In genomic region chr1:43694851-43695545, GRCm38 (mm10) we compare ENCODE assay signal across 8 mouse cellular contexts. TPM values are rescaled to one million over a fixed set of nuclear protein-coding genes. Genes with fewer than 3 reads are reported as not detected.
A peak's percentile ranks its signal among the peaks of the same experiment; 100 is the strongest.
DNase-seq lines count a peak whose midpoint lies in the region; ATAC-seq and TF ChIP-seq lines count a peak whose summit lies in the region.

No protein-coding gene starts in this region.

- peak; percentile 72 for ATAC-seq in lung, postnatal 0 days

- intact Hi-C loops in heart, postnatal 36 days (cut with DNase I): no loop called here

- peaks cover 10% of the 10 kb centered on the region; the same call in 1 of the 2 replicates for H3K4me1 ChIP-seq in lung, postnatal 0 days (ENCODE audit: insufficient read depth, low read depth, low read length)

- 0 out of 2 replicates have a peak overlapping the region, but pooled peaks have one; percentile 9 for H3K27ac ChIP-seq in layer of hippocampus, adult 2 months
- H3K27ac ChIP-seq in lung, postnatal 0 days (ENCODE audit: low read length): 0 out of 2 replicates have a peak overlapping the region, but pooled peaks have one; percentile 14

- DNase-seq in 3134 (ENCODE audit: extremely low read depth, insufficient read length, low spot score): peak; percentile 55
- DNase-seq in brain, embryonic 18.5 days (ENCODE audit: low read depth, low spot score): peak; percentile 69
- DNase-seq in frontal cortex, adult 2 months (ENCODE audit: extremely low spot score in 1 of 2, low spot score in 1 of 2): peak; percentile 54 to 88
- peak; percentile 90 to 93 for DNase-seq in heart, postnatal 36 days
- peak; percentile 81 to 84 for DNase-seq in layer of hippocampus, adult 2 months (ENCODE audit: low spot score in 2 of 2)
- peak; percentile 55 for DNase-seq in lung, postnatal 0 days (ENCODE audit: low spot score)
- DNase-seq in right cerebral cortex, postnatal 4 days: peak; percentile 76
- no peak for DNase-seq in thymus, postnatal 14 days

- H3K27me3 ChIP-seq in lung, postnatal 0 days (replicated peaks; ENCODE audit: insufficient read depth, low read length): no peaks in the 10 kb centered on the region

- no peak for TF ChIP-seq EP300 in lung, postnatal 0 days (IDR thresholded peaks at IDR 0.05)

- TF ChIP-seq CTCF in layer of hippocampus, adult 2 months (conservative IDR thresholded peaks at IDR 0.05): no peak; the same call in 1 of the 2 replicates
- no peak for TF ChIP-seq CTCF in lung, postnatal 0 days (IDR thresholded peaks at IDR 0.05)

- H3K4me2 ChIP-seq in lung, postnatal 0 days (replicated peaks; ENCODE audit: low read depth, low read length): no peak overlapping the region

- H3K9me3 ChIP-seq in lung, postnatal 0 days (ENCODE audit: low read length): no peaks in the 10 kb centered on the region

- 23% methylated on average over 6 of the region's 6 CpGs for WGBS in lung, postnatal 0 days

- H3K9ac ChIP-seq in lung, postnatal 0 days (replicated peaks; ENCODE audit: low read depth): no peak overlapping the region

- no peak overlapping the region for H3K4me3 ChIP-seq in layer of hippocampus, adult 2 months
- H3K4me3 ChIP-seq in lung, postnatal 0 days (ENCODE audit: low read depth, low read length): no peak overlapping the region

- H3K36me3 ChIP-seq in lung, postnatal 0 days (ENCODE audit: insufficient read depth, low read length): no peaks in the 10 kb centered on the region

RNA-seq across cellular contexts. Expression of gene 1500015O10Rik, which starts 35.4 kb away (rescaled TPM):
- 2.2 and 3.0 TPM in 2 replicates for polyA plus RNA-seq in frontal cortex, adult 2 months (2012; rRNA removed)
- total RNA-seq in heart, postnatal 36 days (2021): 1 to 10 TPM; 2.5 to 3.2 TPM
- total RNA-seq in layer of hippocampus, adult 2 months (2021): 1 to 10 TPM; 1.8 to 3.5 TPM
- 15.6 and 16.1 TPM in 2 replicates for polyA plus RNA-seq in lung, postnatal 0 days (2015; fragmentation: Nextera tagmentation; extraction: Ambion mirVana)
